Mouse (Mus musculus): Measurements from ENCODE around the gene 2900026A02Rik.
A peak's percentile ranks its signal among the peaks of the same experiment; 100 is the strongest.

Gene 2900026A02Rik

GRCm38 (mm10) chr5:113212156-113212835, 8.7 kb downstream of the 2900026A02Rik start:
- DNase-seq (ENCODE audit: low spot score in 2 of 2): no peak

GRCm38 (mm10) chr5:113210314-113210713, 10.7 kb downstream of the 2900026A02Rik start:
- DNase-seq (ENCODE audit: low spot score in 2 of 2): no peak

DNA sequence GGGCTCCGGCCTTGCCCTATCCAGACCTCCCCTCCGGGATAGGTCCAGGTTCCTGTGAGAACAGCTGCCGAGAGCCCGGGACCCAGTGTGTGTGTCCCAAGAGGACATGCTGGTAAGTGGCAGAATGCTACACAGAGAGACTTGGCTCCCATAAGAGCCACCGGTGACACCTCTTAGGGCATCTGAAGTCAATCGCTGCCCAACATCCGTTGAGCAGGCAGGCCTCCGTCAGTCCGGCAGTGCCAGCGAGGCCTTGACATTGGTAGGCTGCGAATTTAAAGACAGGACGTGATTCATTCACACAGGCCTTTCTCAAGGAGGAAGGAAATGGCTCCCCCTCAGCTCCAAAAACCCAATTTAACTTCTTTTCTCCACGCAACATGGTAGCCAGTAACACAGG, 11.1 kb downstream of the 2900026A02Rik start:
- DNase-seq (ENCODE audit: low spot score in 2 of 2): no peak

DNA sequence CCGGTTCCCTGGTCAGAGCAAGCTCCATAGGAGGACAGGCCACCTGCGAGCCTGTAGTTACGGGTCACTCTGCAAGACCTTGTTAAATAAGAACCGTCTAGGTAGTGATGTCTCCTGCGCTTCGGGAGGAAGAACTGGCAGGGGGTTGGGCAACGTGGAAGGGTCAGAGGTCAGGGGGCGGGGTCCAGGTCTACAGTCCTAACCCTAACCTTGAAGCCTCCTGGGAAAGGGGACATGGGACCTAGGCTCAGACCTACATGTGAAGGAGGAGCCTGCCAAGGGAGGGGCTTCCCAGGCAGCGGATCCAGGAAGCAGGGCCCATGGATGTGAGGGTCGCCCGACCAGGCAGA, 11.7 kb downstream of the 2900026A02Rik start:
- DNase-seq (ENCODE audit: low spot score in 2 of 2): no peak

- no peak for DNase-seq (ENCODE audit: low spot score in 2 of 2)
Measured at GRCm38 (mm10) chr5:113208622-113209400, 12.2 kb downstream of the 2900026A02Rik start.

GRCm38 (mm10) chr5:113208048-113208447, 13.0 kb downstream of the 2900026A02Rik start:
- DNase-seq (ENCODE audit: low spot score in 2 of 2): no peak

- no peak for DNase-seq (ENCODE audit: low spot score in 2 of 2)
Measured at GRCm38 (mm10) chr5:113206670-113207352, 14.2 kb downstream of the 2900026A02Rik start.

DNA sequence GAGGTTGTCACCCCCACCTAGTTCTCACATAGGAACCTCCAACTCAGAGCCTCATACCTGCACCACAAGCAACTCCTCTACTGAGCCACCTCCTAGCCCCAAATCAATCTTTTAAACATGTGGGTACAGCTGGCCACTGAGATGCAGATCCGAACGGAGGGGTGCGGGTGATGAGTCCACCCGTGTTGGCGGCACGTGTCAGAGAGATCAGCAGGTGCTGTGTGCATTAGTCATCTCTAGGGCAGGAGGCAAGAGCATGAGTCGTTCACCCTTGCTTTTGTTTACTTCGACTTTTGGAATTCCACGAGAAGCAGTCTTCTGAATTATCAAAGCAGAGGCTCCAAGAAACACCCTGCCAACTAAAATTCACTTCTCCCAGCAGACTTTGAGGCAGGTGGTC, 16.8 kb downstream of the 2900026A02Rik start:
- DNase-seq (ENCODE audit: low spot score in 2 of 2): no peak

- DNase-seq (ENCODE audit: low spot score in 2 of 2): no peak
Measured at GRCm38 (mm10) chr5:113199772-113200134, 21.3 kb downstream of the 2900026A02Rik start.

DNA sequence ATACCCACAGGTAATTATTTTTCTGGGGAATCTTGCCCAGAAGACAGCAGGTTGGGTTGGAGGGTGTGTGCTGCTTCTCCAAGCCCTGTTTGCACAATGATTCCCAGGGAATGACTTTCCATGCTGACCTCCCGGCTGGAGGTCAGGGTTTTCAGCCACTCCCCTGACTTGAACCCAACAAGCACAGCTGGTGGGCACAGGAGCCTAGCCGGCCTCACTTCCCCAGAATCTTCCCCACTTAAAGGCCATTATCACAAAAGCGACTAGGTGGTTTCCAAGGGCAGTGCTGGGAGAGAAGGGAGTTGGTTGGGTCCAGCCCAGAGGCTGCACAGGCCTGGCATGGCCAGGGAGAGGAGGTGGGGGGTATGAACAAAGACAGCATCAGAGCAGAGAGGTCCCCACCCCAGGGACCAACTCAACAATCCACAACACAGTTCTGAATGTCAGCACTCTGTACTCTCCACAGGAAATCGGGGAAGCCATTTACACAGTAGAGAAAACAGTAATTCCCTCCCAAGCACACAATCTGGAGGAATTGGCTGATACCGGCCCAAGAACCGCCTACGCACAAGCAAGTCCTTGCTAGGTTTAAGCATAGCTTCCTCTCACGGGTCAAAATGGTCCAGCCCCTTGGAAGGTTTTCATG, 21.8 kb downstream of the 2900026A02Rik start:
- no peak for DNase-seq (ENCODE audit: low spot score in 2 of 2)

DNA sequence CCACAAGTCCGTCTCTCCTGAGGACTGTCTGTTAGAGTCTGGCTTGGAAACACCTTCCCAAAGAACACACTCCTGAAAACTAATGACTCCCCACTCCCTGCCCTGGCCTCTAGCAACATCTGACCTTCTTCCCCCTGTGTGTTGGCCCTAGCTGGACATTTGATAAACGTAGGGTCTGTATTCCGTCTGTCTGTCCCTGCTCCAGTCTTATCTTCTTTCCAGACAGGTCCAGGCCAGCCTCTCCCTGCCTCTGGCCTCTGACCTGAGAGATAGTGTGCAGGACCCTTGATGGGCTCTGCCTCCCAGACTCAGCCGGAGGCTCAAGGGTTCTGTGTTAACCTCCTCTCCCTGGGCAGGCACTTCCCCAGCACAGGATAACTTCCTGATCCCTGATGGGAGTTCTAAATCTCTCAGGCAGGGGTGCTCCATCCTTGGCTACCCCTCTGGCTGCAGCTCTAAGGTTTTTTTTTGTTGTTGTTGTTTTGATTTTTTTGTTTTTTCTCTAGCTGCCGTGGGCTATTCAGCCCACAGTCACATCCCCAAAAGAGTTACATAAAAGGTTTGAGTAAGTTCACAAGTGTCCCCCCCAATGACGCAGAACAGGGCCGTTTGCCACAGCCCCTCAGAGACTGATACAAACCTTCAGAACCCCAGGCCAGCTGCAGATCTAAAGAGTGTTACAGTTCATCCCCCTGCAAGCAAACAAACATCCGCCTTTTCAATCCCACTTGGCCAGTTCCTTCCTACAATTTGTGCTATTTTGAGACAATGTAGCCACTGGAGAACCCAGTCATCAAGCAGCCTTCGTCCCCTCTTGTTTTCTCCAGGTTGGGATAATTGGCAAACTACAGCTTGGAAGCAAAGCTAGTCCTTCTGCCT, 23.9 kb downstream of the 2900026A02Rik start:
- DNase-seq (ENCODE audit: low spot score in 2 of 2): no peak

DNA sequence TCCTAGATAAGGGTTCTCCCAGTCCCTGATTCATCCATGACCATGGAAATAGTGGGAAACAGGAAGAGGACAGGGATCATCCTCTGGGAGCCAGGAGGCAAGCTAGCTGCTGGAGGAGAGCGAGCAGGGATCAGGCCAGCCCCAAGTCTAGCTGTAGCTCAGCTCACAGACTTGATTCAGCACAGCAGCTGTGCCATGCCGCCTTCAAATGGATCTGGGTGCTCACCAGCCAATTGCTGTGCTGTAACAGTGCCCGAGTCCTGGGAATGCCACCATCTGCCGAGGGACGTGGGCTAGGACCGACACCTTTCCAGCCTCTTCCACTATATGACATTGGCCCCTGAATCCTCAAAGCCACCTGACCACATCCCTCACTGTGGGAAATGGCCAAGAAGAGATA, 25.1 kb downstream of the 2900026A02Rik start:
- no peak for DNase-seq (ENCODE audit: low spot score in 2 of 2)

DNA sequence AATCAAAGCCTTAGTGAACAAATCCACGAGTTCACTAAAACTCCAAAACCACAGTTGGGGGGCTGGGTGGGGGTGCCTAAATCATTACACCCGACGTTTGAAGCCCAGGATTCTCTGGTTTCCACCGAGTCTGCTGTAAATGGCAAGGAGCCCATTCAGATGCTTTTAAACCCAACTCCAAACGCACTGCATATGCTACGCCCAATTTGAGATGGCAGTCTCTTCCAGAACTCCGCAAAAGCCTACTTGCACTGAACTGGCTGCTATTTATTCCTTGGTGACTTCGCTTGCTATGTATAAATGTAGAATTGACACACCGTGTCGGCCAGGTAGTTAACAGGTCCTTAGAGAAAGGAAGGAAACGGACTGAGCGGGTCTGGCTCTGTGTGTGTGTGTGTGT, 25.6 kb downstream of the 2900026A02Rik start:
- DNase-seq (ENCODE audit: low spot score in 2 of 2): no peak

- no peak for DNase-seq (ENCODE audit: low spot score in 2 of 2)
Measured at GRCm38 (mm10) chr5:113193762-113194161, 27.3 kb downstream of the 2900026A02Rik start.

DNA sequence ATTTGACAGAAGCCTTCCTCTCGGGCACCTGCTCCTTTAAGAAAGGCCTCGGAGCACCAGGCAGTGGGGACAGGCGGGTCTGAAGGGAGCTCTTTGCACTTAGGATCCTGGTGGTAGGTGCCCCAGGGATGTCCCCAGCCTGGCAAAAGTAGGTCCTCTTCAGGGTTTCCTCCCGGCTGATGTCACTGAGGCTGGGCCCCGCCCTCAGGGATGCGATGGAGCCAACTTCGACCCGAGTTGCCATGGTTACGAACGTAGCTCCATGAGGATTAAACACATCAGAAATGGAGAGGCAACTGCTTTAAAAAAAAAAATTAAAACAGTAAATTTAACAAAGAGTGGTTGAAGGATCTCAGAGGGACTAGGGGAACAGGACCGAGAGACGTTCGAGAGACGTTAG, 29.1 kb downstream of the 2900026A02Rik start:
- DNase-seq (ENCODE audit: low spot score in 2 of 2): no peak

DNA sequence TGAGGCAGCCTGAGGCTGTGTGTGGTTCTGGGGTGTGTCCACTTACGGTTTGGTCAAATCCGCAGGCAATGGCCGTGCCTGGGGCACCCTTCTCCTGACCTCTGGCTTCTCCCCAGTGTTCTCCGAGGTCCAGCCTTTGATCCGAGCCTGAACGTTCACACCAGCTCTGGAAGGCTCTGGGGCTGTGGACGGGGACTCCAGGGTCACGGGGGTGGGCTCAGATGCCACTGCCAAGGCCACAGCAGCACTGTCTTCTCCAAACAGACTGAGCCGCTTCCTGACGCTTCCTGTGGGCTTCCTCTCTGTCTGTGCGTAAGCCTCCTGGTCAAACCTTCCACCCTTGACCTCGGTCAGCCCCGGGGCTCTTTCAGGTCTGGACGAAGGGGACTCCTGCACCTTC, 30.5 kb downstream of the 2900026A02Rik start:
- DNase-seq (ENCODE audit: low spot score in 2 of 2): no peak

GRCm38 (mm10) chr5:113181441-113181840, 39.6 kb downstream of the 2900026A02Rik start:
- DNase-seq (ENCODE audit: low spot score in 2 of 2): no peak

DNA sequence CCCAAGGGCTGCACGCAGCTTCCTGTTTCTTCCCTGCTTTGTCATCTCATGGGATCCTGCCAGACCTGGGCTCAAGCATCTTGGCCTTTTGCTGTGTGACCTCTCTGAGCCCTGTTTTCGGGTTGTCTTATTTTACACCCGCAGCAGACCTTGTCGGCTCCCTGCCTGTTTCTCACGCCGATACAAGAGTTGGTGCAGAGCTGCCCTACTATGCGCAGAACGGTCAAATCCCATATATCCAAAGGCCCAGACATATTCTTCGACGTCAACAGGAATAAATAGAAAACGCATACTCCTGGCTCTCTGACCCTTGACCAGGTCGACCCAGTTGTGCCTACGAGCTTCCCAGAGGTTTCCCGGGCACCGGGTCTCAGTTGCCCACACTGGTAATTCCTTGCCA, 40.3 kb downstream of the 2900026A02Rik start:
- DNase-seq (ENCODE audit: low spot score in 2 of 2): no peak

GRCm38 (mm10) chr5:113179843-113180682, 41.0 kb downstream of the 2900026A02Rik start:
- DNase-seq (ENCODE audit: low spot score in 2 of 2): peak in 1 of 2 experiments; percentile 68

DNA sequence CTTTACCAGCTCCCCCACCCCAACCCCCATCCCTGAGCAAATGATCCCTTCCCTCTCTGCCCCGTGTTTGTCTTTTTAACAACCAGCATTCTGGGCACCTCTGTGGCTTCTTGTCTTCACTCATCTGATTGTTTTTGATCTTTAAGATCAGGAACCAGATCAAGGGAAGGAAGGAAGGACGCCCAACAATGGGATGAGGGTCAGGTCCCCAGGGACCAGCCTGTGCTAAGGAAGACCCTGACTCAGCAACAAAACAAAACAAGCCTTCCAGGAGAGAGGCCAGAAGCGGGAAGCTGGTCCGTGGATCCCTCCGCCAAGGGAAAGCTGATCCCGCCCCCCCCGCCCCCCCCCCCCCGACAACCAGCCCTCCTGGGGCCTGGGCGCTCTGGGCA, 41.6 kb downstream of the 2900026A02Rik start:
- DNase-seq (ENCODE audit: low spot score in 2 of 2): no peak
